8 mouse cellular contexts compared by ENCODE assay signal in genomic region chr11:60931282-60931868, GRCm38 (mm10). TPM values are rescaled to one million over a fixed set of nuclear protein-coding genes. Genes with fewer than 3 reads are reported as not detected.
DNase-seq lines count a peak whose midpoint lies in the region; ATAC-seq and TF ChIP-seq lines count a peak whose summit lies in the region.

No protein-coding gene starts in this region.

- peak overlapping the region; percentile 77 for H3K4me2 ChIP-seq in forebrain, postnatal 0 days (ENCODE audit: low read depth)
- peak overlapping the region; percentile 96 for H3K4me2 ChIP-seq in stomach, embryonic 16.5 days (ENCODE audit: low read depth, low read length)

- intact Hi-C loops in gastrocnemius, postnatal 36 days (cut with DNase I): loop anchor here (5.0 kb wide), 1 partner anchor 199 kb away; no protein-coding TSS in a partner anchor
- intact Hi-C loops in left cerebral cortex, postnatal 36 days (cut with DNase I): no loop called here

- H3K27ac ChIP-seq in ES-Bruce4 (ENCODE audit: insufficient read depth, low read length): peak overlapping the region; percentile 49
- H3K27ac ChIP-seq in forebrain, postnatal 0 days (ENCODE audit: low read depth, low read length): no peak overlapping the region
- H3K27ac ChIP-seq in liver, adult 2 months (replicated peaks; ENCODE audit: insufficient read depth, low read depth, low read length): peak overlapping the region; percentile 49
- H3K27ac ChIP-seq in stomach, embryonic 16.5 days (ENCODE audit: low read length): no peak overlapping the region

- H3K36me3 ChIP-seq in ES-Bruce4 (ENCODE audit: control insufficient read depth, insufficient read depth, low read length, poor library complexity, severe bottlenecking): 0 out of 2 replicates have a peak, but pooled peaks cover 3% of the 10 kb centered on the region
- H3K36me3 ChIP-seq in forebrain, postnatal 0 days (ENCODE audit: insufficient read depth): no peaks in the 10 kb centered on the region
- H3K36me3 ChIP-seq in liver, adult 2 months (ENCODE audit: control insufficient read depth, insufficient read depth, low read length): no peaks in the 10 kb centered on the region
- H3K36me3 ChIP-seq in stomach, embryonic 16.5 days (ENCODE audit: control insufficient read depth, insufficient read depth, low read length): no peaks in the 10 kb centered on the region

- 2% methylated on average over 30 of the region's 30 CpGs for WGBS in forebrain, postnatal 0 days
- under 1% methylated on average over 30 of the region's 30 CpGs for WGBS in liver, adult 2 months
- 1% methylated on average over 30 of the region's 30 CpGs for WGBS in stomach, embryonic 16.5 days

- DNase-seq in gastrocnemius, postnatal 25 days: peak; percentile 49
- DNase-seq in gastrocnemius, postnatal 36 days: no peak
- peak; percentile 8 for DNase-seq in forebrain, postnatal 0 days
- peak; percentile 62 for DNase-seq in liver, adult 2 months (ENCODE audit: extremely low read depth, low read depth, low spot score)
- DNase-seq in layer of hippocampus, postnatal 10 days (ENCODE audit: low spot score in 2 of 2): no peak
- no peak for DNase-seq in left cerebral cortex, postnatal 36 days (ENCODE audit: low spot score in 2 of 2)

- TF ChIP-seq POLR2A in ES-Bruce4 (IDR thresholded peaks at IDR 0.05; ENCODE audit: insufficient read depth, low read length): no peak
- no peak for TF ChIP-seq POLR2A in liver, adult 2 months (IDR thresholded peaks at IDR 0.05; ENCODE audit: extremely low read depth, insufficient read depth, low read length)

- peak overlapping the region; percentile 88 for H3K9ac ChIP-seq in ES-Bruce4 (ENCODE audit: low read depth, poor library complexity, severe bottlenecking)
- H3K9ac ChIP-seq in forebrain, postnatal 0 days: peak overlapping the region; percentile 78
- peak overlapping the region; percentile 64 for H3K9ac ChIP-seq in liver, adult 2 months (ENCODE audit: low read depth, low read length)
- peak overlapping the region; percentile 78 for H3K9ac ChIP-seq in stomach, embryonic 16.5 days (ENCODE audit: low read length)

- H3K4me3 ChIP-seq in ES-Bruce4 (ENCODE audit: low read depth, low read length): peak overlapping the region; percentile 89
- H3K4me3 ChIP-seq in forebrain, postnatal 0 days (ENCODE audit: low read depth, low read length): peak overlapping the region; percentile 80
- H3K4me3 ChIP-seq in liver, adult 2 months (ENCODE audit: insufficient read depth, low read depth, low read length): peak overlapping the region; percentile 64
- peak overlapping the region; percentile 96 for H3K4me3 ChIP-seq in stomach, embryonic 16.5 days (replicated peaks; ENCODE audit: low read length)

- no peak for TF ChIP-seq CTCF in ES-Bruce4 (IDR thresholded peaks at IDR 0.05; ENCODE audit: low read depth, low read length)
- TF ChIP-seq CTCF in forebrain, postnatal 0 days (IDR thresholded peaks at IDR 0.05; ENCODE audit: low read depth): no peak
- TF ChIP-seq CTCF in liver, adult 2 months (IDR thresholded peaks at IDR 0.05; ENCODE audit: low read depth, low read length): no peak

- H3K9me3 ChIP-seq in ES-Bruce4 (replicated peaks; ENCODE audit: control insufficient read depth, insufficient read depth, low read length, poor library complexity, severe bottlenecking): no peaks in the 10 kb centered on the region
- no peaks in the 10 kb centered on the region for H3K9me3 ChIP-seq in forebrain, postnatal 0 days (ENCODE audit: low read length)
- no peaks in the 10 kb centered on the region for H3K9me3 ChIP-seq in stomach, embryonic 16.5 days (replicated peaks; ENCODE audit: control insufficient read depth, low read length)

- peak; percentile 36; the same call in 1 of the 2 replicates for ATAC-seq in forebrain, postnatal 0 days
- no peak for ATAC-seq in stomach, embryonic 16.5 days (ENCODE audit: insufficient read depth, low FRiP score)

- H3K4me1 ChIP-seq in ES-Bruce4 (ENCODE audit: control insufficient read depth, insufficient read depth, low read length): peaks cover 7% of the 10 kb centered on the region
- H3K4me1 ChIP-seq in forebrain, postnatal 0 days (ENCODE audit: insufficient read depth): peaks cover 7% of the 10 kb centered on the region
- H3K4me1 ChIP-seq in liver, adult 2 months (ENCODE audit: control insufficient read depth, insufficient read depth, low read length): peaks cover 26% of the 10 kb centered on the region
- peaks cover 56% of the 10 kb centered on the region for H3K4me1 ChIP-seq in stomach, embryonic 16.5 days (ENCODE audit: control insufficient read depth, insufficient read depth, low read length)

- peaks cover 13% of the 10 kb centered on the region; the same call in 1 of the 2 replicates for H3K79me2 ChIP-seq in liver, adult 2 months (ENCODE audit: control insufficient read depth, insufficient read depth, low read length)

- no peaks in the 10 kb centered on the region for H3K27me3 ChIP-seq in ES-Bruce4 (ENCODE audit: control insufficient read depth, insufficient read depth, low read length, poor library complexity, severe bottlenecking)
- no peaks in the 10 kb centered on the region for H3K27me3 ChIP-seq in forebrain, postnatal 0 days (ENCODE audit: insufficient read depth, low read length)
- no peaks in the 10 kb centered on the region for H3K27me3 ChIP-seq in liver, adult 2 months (ENCODE audit: control insufficient read depth, insufficient read depth, low read length)
- no peaks in the 10 kb centered on the region for H3K27me3 ChIP-seq in stomach, embryonic 16.5 days (ENCODE audit: control insufficient read depth, insufficient read depth, low read length)

- no peak for TF ChIP-seq EP300 in ES-Bruce4 (IDR thresholded peaks at IDR 0.05; ENCODE audit: insufficient read depth, low read depth, low read length)

RNA-seq across cellular contexts. Expression of gene Map2k3, which starts 0.5 kb away (rescaled TPM):
- 100 to 1,000 TPM; 154 to 218 TPM for total RNA-seq in gastrocnemius, postnatal 25 days (2021)
- total RNA-seq in gastrocnemius, postnatal 36 days (2021): 100 to 1,000 TPM; 172 to 192 TPM
- 22.5 and 26.1 TPM in 2 replicates for polyA plus RNA-seq in ES-Bruce4 (2011; ENCODE audit: insufficient read depth, insufficient read length, low read depth, missing spikeins)
- 10.6 and 14.8 TPM in 2 replicates for total RNA-seq in forebrain, postnatal 0 days (2014; rRNA removed)
- polyA plus RNA-seq in forebrain, postnatal 0 days (2015; fragmentation: Nextera tagmentation; extraction: Ambion mirVana): 17.6 and 20.5 TPM in 2 replicates
- 25.7 and 30.3 TPM in 2 replicates for total RNA-seq in liver, adult 2 months (2014; rRNA removed)
- 36.9 and 39.7 TPM in 2 replicates for polyA plus RNA-seq in liver, adult 2 months (2012; rRNA removed)
- polyA plus RNA-seq in stomach, embryonic 16.5 days (2015; fragmentation: Nextera tagmentation; extraction: Ambion mirVana): 119 and 132 TPM in 2 replicates
- 10 to 100 TPM; 15.9 to 16.6 TPM for total RNA-seq in layer of hippocampus, postnatal 10 days (2021)
- 10 to 100 TPM; 13.2 to 13.3 TPM for total RNA-seq in left cerebral cortex, postnatal 36 days (2021)

RNA-seq across cellular contexts. Expression of gene Natd1, which starts 16.8 kb away (rescaled TPM):
- total RNA-seq in gastrocnemius, postnatal 25 days (2021): 10 to 100 TPM in 1 of 2 experiments, 1 to 10 TPM in 1; 9.5 to 10.3 TPM
- total RNA-seq in gastrocnemius, postnatal 36 days (2021): 1 to 10 TPM; 6.8 to 9.6 TPM
- 20.5 and 21.6 TPM in 2 replicates for polyA plus RNA-seq in ES-Bruce4 (2011; ENCODE audit: insufficient read depth, insufficient read length, low read depth, missing spikeins)
- total RNA-seq in forebrain, postnatal 0 days (2014; rRNA removed): 19.2 and 29.7 TPM in 2 replicates
- 17.2 and 18.1 TPM in 2 replicates for polyA plus RNA-seq in forebrain, postnatal 0 days (2015; fragmentation: Nextera tagmentation; extraction: Ambion mirVana)
- 1.1 and 2.2 TPM in 2 replicates for total RNA-seq in liver, adult 2 months (2014; rRNA removed)
- polyA plus RNA-seq in liver, adult 2 months (2012; rRNA removed): 6.6 and 7.0 TPM in 2 replicates
- 11.0 and 13.8 TPM in 2 replicates for polyA plus RNA-seq in stomach, embryonic 16.5 days (2015; fragmentation: Nextera tagmentation; extraction: Ambion mirVana)
- 10 to 100 TPM; 13.3 to 16.8 TPM for total RNA-seq in layer of hippocampus, postnatal 10 days (2021)
- 10 to 100 TPM in 1 of 2 experiments, 1 to 10 TPM in 1; 8.0 to 10.8 TPM for total RNA-seq in left cerebral cortex, postnatal 36 days (2021)

RNA-seq across cellular contexts. Expression of gene Tmem11, which starts 52.3 kb away (rescaled TPM):
- 10 to 100 TPM; 34.0 TPM for total RNA-seq in gastrocnemius, postnatal 25 days (2021)
- 10 to 100 TPM; 37.7 to 41.3 TPM for total RNA-seq in gastrocnemius, postnatal 36 days (2021)
- polyA plus RNA-seq in ES-Bruce4 (2011; ENCODE audit: insufficient read depth, insufficient read length, low read depth, missing spikeins): 46.6 and 54.0 TPM in 2 replicates
- 45.1 and 48.7 TPM in 2 replicates for total RNA-seq in forebrain, postnatal 0 days (2014; rRNA removed)
- 57.2 and 58.5 TPM in 2 replicates for polyA plus RNA-seq in forebrain, postnatal 0 days (2015; fragmentation: Nextera tagmentation; extraction: Ambion mirVana)
- 19.8 and 20.0 TPM in 2 replicates for total RNA-seq in liver, adult 2 months (2014; rRNA removed)
- polyA plus RNA-seq in liver, adult 2 months (2012; rRNA removed): 48.9 and 67.8 TPM in 2 replicates
- 58.7 and 60.1 TPM in 2 replicates for polyA plus RNA-seq in stomach, embryonic 16.5 days (2015; fragmentation: Nextera tagmentation; extraction: Ambion mirVana)
- 10 to 100 TPM; 22.9 to 25.5 TPM for total RNA-seq in layer of hippocampus, postnatal 10 days (2021)
- 10 to 100 TPM; 28.3 to 28.4 TPM for total RNA-seq in left cerebral cortex, postnatal 36 days (2021)

Comparison
In these comparisons a context has a peak if more than half of its experiments do, and no peak if none do; other contexts are left out.
1. DNase-seq: peak in gastrocnemius, postnatal 25 days (single experiment), forebrain, postnatal 0 days (single experiment) and liver, adult 2 months (single experiment); none in gastrocnemius, postnatal 36 days (0 of 2), layer of hippocampus, postnatal 10 days (0 of 2) and left cerebral cortex, postnatal 36 days (0 of 2).
2. H3K27ac ChIP-seq: peak in ES-Bruce4 (single experiment) and liver, adult 2 months (single experiment); none in forebrain, postnatal 0 days (single experiment) and stomach, embryonic 16.5 days (single experiment).
3. Peak in every context shown above with its lines, with median percentiles within 50 percentile points of each other: H3K4me3 ChIP-seq and H3K9ac ChIP-seq.